Mouse (Mus musculus) kidney, adult 2 months (tissue): ENCODE measurements at regions not wholly inside any gene's neighbourhood (a gene's known extent, or its start where the extent isn't known, plus 50 kb on each side); places are given as distances from the start of the nearest gene placed in this dataset.

Source experiments
- CTCF ChIP-seq: fragments of 200-500 bp; conservative IDR thresholded peaks from 2 replicates; pipeline ENCODE4 v1.5.1; 2011; ENCODE audit warnings: low read depth, mild to moderate bottlenecking, control low read depth, low read length, moderate library complexity, mixed read lengths; ENCODE audit not compliant: insufficient read depth, insufficient read length
- POLR2A ChIP-seq: fragments of 200-500 bp; IDR thresholded peaks from one replicate; pipeline ENCODE4 v1.6.1; 2011; ENCODE audit warnings: low read depth, low read length, control low read depth

- TF ChIP-seq CTCF: no peak
- no peak for TF ChIP-seq POLR2A
These were observed 287.1 kb upstream of the Celf2 start for GRCm38 (mm10) chr2:7796415-7796814.
